Mouse (Mus musculus): Measurements from ENCODE around the gene Gna12. TPM values are rescaled to one million over a fixed set of nuclear protein-coding genes. Genes with fewer than 3 reads are reported as not detected.

Gna12 gene
- total and polyA plus RNA-seq, 3 experiments: 46.0 to 55.2 TPM; not detected in 1

GRCm38 (mm10) chr5:140784288-140784687 is 45.9 kb downstream of the Gna12 start:
- TF ChIP-seq CTCF (IDR thresholded peaks at IDR 0.05 in 2 of 3, conservative IDR thresholded peaks at IDR 0.05 in 1 of 3; ENCODE audit: control insufficient read depth in 1 of 3, insufficient read depth in 1 of 3, low read depth in 2 of 3, low read length in 3 of 3, poor library complexity in 1 of 3, severe bottlenecking in 1 of 3): no peak
- no peak for TF ChIP-seq GATA1 (IDR thresholded peaks at IDR 0.05; ENCODE audit: low read depth, low read length)
- no peak for TF ChIP-seq ZNF384 (IDR thresholded peaks at IDR 0.05; ENCODE audit: low read depth, low read length)
- no peak for TF ChIP-seq MEF2A (IDR thresholded peaks at IDR 0.05; ENCODE audit: extremely low read depth, insufficient replicate concordance, low read depth, low read length, poor library complexity, severe bottlenecking)
- no peak for TF ChIP-seq ZC3H11A (IDR thresholded peaks at IDR 0.05; ENCODE audit: low read depth, low read length)
- TF ChIP-seq EP300 (IDR thresholded peaks at IDR 0.05; ENCODE audit: low read depth in 1 of 2, low read length in 2 of 2): no peak
- Histone ChIP-seq H3K36me3 (ENCODE audit: control insufficient read depth in 1 of 2, insufficient read depth in 2 of 2, low read length in 2 of 2) (peaks cover 0 to 1% of the 10 kb centered on the region in 2 experiments; a peak in 2 of 4 replicates), H3K27ac (ENCODE audit: control insufficient read depth, low read depth, low read length) (no peak overlapping the region), H3K79me2 (ENCODE audit: control insufficient read depth, insufficient read depth, low read length, poor library complexity) (no peaks in the 10 kb centered on the region), H3K9me3 (replicated peaks; ENCODE audit: insufficient read depth, low read length) (no peaks in the 10 kb centered on the region), H3K9ac (ENCODE audit: control insufficient read depth, low read depth, low read length, poor library complexity, severe bottlenecking) (no peak overlapping the region), H3K4me3 (ENCODE audit: control insufficient read depth in 1 of 2, insufficient read depth in 1 of 2, low read depth in 2 of 2, low read length in 2 of 2) (no peak overlapping the region), H3K27me3 (ENCODE audit: control insufficient read depth in 1 of 2, insufficient read depth in 2 of 2, low read length in 2 of 2) (no peaks in the 10 kb centered on the region), H3K4me1 (ENCODE audit: control insufficient read depth in 1 of 2, insufficient read depth in 2 of 2, low read length in 2 of 2) (no peaks in the 10 kb centered on the region)
- DNase-seq (ENCODE audit: low read depth, low spot score): no peak

GRCm38 (mm10) chr5:140783577-140783976 is 46.7 kb downstream of the Gna12 start:
- H3K36me3 ChIP-seq (ENCODE audit: control insufficient read depth in 1 of 2, insufficient read depth in 2 of 2, low read length in 2 of 2): peaks cover 0 to 1% of the 10 kb centered on the region in 2 experiments; a peak in 2 of 4 replicates
- H3K9ac ChIP-seq (ENCODE audit: control insufficient read depth, low read depth, low read length, poor library complexity, severe bottlenecking): no peak overlapping the region
- H3K4me3 ChIP-seq (ENCODE audit: control insufficient read depth in 1 of 2, insufficient read depth in 1 of 2, low read depth in 2 of 2, low read length in 2 of 2): no peak overlapping the region
- H3K9me3 ChIP-seq (replicated peaks; ENCODE audit: insufficient read depth, low read length): no peaks in the 10 kb centered on the region
- TF ChIP-seq MAZ (IDR thresholded peaks at IDR 0.05; ENCODE audit: low read depth, low read length) (no peak), NRF1 (IDR thresholded peaks at IDR 0.05; ENCODE audit: insufficient read depth, low read depth, low read length, poor library complexity, severe bottlenecking) (no peak), CTCF (IDR thresholded peaks at IDR 0.05 in 2 of 3, conservative IDR thresholded peaks at IDR 0.05 in 1 of 3; ENCODE audit: control insufficient read depth in 1 of 3, insufficient read depth in 1 of 3, low read depth in 2 of 3, low read length in 3 of 3, poor library complexity in 1 of 3, severe bottlenecking in 1 of 3) (peak; percentile 25 to 47 (median 30); a peak in 5 of 6 replicates), MYC (IDR thresholded peaks at IDR 0.05; ENCODE audit: low read depth, low read length) (no peak), SMC3 (IDR thresholded peaks at IDR 0.05; ENCODE audit: low read depth, low read length) (peak; percentile 20; the same call in 1 of the 2 replicates)
- no peak overlapping the region for H3K27ac ChIP-seq (ENCODE audit: control insufficient read depth, low read depth, low read length)
- no peak for DNase-seq (ENCODE audit: low read depth, low spot score)
- no peaks in the 10 kb centered on the region for H3K4me1 ChIP-seq (ENCODE audit: control insufficient read depth in 1 of 2, insufficient read depth in 2 of 2, low read length in 2 of 2)
- no peaks in the 10 kb centered on the region for H3K79me2 ChIP-seq (ENCODE audit: control insufficient read depth, insufficient read depth, low read length, poor library complexity)
- no peaks in the 10 kb centered on the region for H3K27me3 ChIP-seq (ENCODE audit: control insufficient read depth in 1 of 2, insufficient read depth in 2 of 2, low read length in 2 of 2)

DNA sequence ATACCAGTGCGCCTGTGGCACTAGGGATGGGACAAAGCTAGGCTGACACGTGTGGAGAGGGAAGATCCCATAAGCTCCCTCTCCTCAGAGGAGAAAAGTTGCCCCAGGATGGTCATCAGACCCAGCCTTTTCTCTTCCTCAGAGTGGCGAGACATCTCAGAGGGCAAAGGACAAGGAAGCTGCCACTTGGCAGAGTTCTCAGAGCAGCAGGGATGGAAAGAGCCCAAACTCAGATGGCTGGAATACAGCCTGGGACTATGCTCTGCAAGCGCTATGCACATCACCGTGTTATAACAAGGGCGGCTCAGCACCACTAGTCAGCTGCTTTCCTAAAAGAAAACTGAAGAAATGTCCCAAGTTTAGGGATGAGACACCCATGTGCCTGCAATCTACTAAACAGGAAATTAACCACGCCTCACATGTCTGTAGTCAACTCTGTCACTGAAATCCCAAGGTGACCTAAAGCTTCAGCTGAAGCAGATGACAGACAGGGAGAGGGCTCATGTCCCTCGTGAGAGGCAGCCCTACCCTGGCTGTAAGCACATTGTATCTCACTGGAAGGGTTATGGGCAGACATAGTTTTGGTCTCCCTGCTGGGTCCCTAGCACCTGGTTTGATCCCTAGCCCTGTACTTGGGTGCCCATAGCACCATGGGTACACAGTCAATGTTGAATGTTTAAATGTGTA is 48.2 kb downstream of the Gna12 start:
- Histone ChIP-seq H3K27ac (ENCODE audit: control insufficient read depth, low read depth, low read length) (no peak overlapping the region), H3K36me3 (ENCODE audit: control insufficient read depth in 1 of 2, insufficient read depth in 2 of 2, low read length in 2 of 2) (peaks cover 0 to 1% of the 10 kb centered on the region in 2 experiments; a peak in 2 of 4 replicates), H3K9me3 (replicated peaks; ENCODE audit: insufficient read depth, low read length) (no peaks in the 10 kb centered on the region), H3K9ac (ENCODE audit: control insufficient read depth, low read depth, low read length, poor library complexity, severe bottlenecking) (no peak overlapping the region), H3K27me3 (ENCODE audit: control insufficient read depth in 1 of 2, insufficient read depth in 2 of 2, low read length in 2 of 2) (no peaks in the 10 kb centered on the region), H3K79me2 (ENCODE audit: control insufficient read depth, insufficient read depth, low read length, poor library complexity) (no peaks in the 10 kb centered on the region), H3K4me1 (ENCODE audit: control insufficient read depth in 1 of 2, insufficient read depth in 2 of 2, low read length in 2 of 2) (no peaks in the 10 kb centered on the region), H3K4me3 (ENCODE audit: control insufficient read depth in 1 of 2, insufficient read depth in 1 of 2, low read depth in 2 of 2, low read length in 2 of 2) (no peak overlapping the region)
- no peak for TF ChIP-seq RAD21 (IDR thresholded peaks at IDR 0.05; ENCODE audit: low read depth, low read length)
- TF ChIP-seq ZC3H11A (IDR thresholded peaks at IDR 0.05; ENCODE audit: low read depth, low read length): no peak
- TF ChIP-seq MAFK (IDR thresholded peaks at IDR 0.05; ENCODE audit: borderline replicate concordance, low read depth, low read length): no peak
- TF ChIP-seq RCOR1 (IDR thresholded peaks at IDR 0.05; ENCODE audit: low read depth, low read length): no peak
- no peak for TF ChIP-seq TBP (IDR thresholded peaks at IDR 0.05; ENCODE audit: low read depth, low read length)
- no peak for TF ChIP-seq SIN3A (IDR thresholded peaks at IDR 0.05; ENCODE audit: low read length)
- TF ChIP-seq GATA1 (IDR thresholded peaks at IDR 0.05; ENCODE audit: low read depth, low read length): no peak
- no peak for TF ChIP-seq CHD1 (IDR thresholded peaks at IDR 0.05; ENCODE audit: low read depth, low read length)
- TF ChIP-seq KAT2A (conservative IDR thresholded peaks at IDR 0.05; ENCODE audit: low read depth, low read length): no peak
- no peak for DNase-seq (ENCODE audit: low read depth, low spot score)

Measured in MEL (cell line).